Mouse (Mus musculus): ENCODE results near the gene Ntsr2.

DNA sequence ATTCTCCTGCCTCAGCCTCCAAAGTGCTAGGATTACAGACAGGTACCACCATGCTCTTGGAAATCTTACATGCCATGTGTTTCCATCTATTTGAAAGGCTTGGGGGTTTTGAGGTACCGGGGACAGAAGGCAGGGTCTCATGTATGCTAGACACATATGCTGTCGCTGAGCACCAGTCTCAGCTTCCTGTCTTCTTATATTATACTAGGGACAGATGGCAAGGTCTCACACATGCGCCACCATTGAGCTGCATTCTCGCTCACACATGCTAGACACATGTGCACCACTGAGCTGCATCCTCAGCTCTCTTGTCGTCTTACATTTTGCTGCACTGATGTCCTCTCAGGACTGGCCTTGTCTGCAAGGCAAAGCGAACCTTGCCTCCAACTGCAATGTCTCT, 33.7 kb upstream of the Ntsr2 start:
- no peak for TF ChIP-seq CTCF (IDR thresholded peaks at IDR 0.05; ENCODE audit: low read depth)
- no peak for TF ChIP-seq EP300 (optimal IDR thresholded peaks at IDR 0.05)

Measured in stomach, postnatal 0 days (tissue).